Mouse (Mus musculus) small intestine, adult 2 months (tissue): ENCODE measurements at regions not wholly inside any gene's neighbourhood (a gene's known extent, or its start where the extent isn't known, plus 50 kb on each side); places are given as distances from the start of the nearest gene placed in this dataset.

ENCODE experiments used
- CTCF ChIP-seq: fragments of 200-500 bp; IDR thresholded peaks from 2 replicates; pipeline ENCODE4 v1.5.1; 2012; ENCODE audit warnings: low read depth, mild to moderate bottlenecking, control low read depth, inconsistent platforms, low read length, moderate library complexity, mixed read lengths; ENCODE audit not compliant: insufficient replicate concordance, insufficient read length; ENCODE audit errors: extremely low read depth
- POLR2A ChIP-seq: fragments of 200-500 bp; IDR thresholded peaks from 2 replicates; pipeline ENCODE4 v1.6.1; 2012; ENCODE audit warnings: low read depth, mild to moderate bottlenecking, control low read depth, inconsistent platforms, low read length, moderate library complexity

DNA sequence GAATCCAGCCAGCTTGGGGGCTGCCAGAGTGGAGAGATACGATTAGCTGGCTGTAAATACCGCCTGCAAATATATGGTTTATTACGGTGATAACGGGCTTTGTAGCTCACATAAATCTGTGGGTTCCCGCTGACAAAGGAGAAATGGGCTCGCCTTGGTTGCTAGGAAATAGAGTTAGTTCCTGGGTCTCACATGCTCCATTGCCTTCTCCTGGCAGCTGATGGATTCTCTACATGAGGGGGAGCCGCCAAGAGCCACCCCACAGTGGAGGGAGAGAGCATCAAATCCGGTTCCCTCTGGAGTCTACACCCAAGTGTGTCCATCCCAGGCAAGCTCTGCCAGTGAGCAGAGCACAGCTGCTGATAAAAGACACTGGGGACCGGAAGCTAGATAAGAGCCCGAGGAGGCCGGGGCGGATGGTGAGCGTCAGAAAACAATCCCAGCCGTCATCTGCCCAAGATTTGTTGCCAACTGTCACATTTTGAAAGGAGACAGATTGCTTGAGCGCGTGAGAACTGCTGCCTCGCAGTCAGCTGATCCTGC is 275.7 kb downstream of the Rybp start:
- TF ChIP-seq POLR2A (no peak), CTCF (no peak)
